Mouse (Mus musculus) right cerebral cortex, adult 18-20 months (tissue): ENCODE measurements around the gene Mast4.

ENCODE experiments used
- DNase-seq: peaks from one replicate; pipeline ENCODE4 v3.0.0; 2022; ENCODE audit warnings: mixed read lengths

The Mast4 gene

GRCm38 (mm10) chr13:102852865-102853264 lies 481.4 kb downstream of the Mast4 start:
- DNase-seq: no peak

GRCm38 (mm10) chr13:102851253-102851652 lies 483.0 kb downstream of the Mast4 start:
- DNase-seq: no peak

DNA sequence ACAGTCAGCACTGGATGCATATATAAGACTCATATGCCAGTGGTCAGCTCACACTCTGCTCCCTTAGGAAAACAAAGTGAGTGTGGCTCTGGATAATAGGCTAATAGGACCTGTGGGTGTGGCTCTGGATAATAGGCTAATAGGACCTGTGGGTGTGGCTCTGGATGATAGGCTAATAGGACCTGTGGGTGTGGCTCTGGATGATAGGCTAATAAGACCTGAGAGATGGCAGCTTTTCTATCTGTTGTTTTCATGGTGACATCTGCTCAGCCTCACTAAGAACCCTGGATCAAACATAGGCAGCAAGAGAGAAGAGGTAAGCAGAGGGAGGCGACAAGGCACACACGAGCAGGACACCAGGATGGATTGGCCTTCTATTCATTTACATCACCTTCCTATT lies 483.7 kb downstream of the Mast4 start:
- no peak for DNase-seq

DNA sequence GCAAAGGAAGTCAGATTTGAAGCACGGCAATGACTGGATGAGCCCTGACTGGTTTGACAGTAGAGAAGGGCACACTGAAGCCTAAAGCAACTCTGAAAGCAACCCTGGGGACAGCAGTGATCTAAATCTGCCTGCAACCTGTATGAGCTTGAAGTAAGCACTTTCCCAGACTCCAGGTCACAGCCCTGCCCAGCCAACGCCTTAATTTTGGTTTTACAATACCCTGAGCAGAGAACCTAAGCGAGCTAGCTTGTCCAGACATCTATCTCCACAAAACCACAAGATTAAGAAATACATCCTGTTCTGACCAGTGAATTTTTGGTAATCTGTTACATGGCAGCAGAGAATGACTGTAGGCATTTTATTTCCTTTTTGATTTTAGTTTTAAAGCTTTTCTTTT lies 485.2 kb downstream of the Mast4 start:
- DNase-seq: no peak

DNA sequence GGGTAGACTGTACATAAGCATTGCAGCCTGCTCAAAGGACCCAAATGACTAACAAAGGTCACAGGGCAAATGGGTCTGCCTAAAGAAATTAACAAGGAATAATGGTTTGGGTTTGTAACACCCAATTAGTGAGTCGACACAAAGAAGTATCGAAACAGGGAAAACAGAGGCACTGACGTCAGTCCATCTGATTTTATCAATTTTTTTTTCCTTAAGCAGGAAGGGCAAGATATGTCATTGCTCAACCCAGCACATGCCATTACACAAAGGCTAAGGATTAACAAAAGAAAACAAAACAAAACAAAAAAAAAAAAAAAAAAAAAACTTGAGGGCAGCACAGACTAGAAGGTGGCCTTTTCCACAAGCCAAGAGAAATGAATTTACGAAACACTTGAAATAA lies 487.8 kb downstream of the Mast4 start:
- DNase-seq: no peak

DNA sequence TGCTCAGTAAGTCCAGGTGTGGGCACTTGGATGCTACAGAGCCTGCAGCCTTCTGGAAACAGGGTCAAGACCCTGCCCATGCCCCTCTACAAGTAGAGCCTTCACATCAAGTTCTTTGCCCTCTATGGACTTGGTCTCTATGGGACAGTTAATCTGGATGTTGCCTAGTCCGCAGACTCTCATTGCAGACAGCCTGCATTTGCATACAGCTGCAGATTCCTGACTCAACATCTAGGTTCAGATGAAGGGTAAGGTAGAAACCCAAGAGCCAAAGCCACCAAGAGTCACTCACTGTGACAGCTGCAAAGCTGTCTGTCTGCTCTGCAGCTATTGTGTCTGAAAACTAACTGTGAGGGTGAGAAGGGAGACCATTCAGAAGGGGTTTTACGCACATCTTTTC lies 491.6 kb downstream of the Mast4 start:
- no peak for DNase-seq

GRCm38 (mm10) chr13:102842237-102842636 lies 492.1 kb downstream of the Mast4 start:
- DNase-seq: no peak

- DNase-seq: no peak
Observed at GRCm38 (mm10) chr13:102839741-102840482, 494.4 kb downstream of the Mast4 start.

GRCm38 (mm10) chr13:102837427-102837826 lies 496.9 kb downstream of the Mast4 start:
- peak; percentile 30 for DNase-seq

DNA sequence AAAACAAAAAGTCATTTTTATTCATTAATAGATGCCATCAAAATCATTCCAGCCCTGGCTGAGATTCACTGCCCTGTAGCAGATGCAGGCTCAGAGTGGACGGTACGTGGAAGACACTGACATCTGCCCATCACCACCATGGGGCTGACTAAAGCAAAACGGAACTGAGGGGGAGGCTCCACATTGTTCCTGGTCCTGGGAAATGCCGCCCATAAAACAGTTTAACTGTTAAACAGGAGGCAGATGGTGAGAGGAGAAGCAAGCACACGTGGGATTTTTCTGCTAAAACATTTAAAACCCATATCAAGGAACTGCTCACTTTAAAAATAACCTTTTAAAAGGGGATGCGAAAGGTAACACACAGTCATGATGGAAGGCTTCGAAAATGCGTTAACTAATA lies 499.0 kb downstream of the Mast4 start:
- peak; percentile 27 for DNase-seq

DNA sequence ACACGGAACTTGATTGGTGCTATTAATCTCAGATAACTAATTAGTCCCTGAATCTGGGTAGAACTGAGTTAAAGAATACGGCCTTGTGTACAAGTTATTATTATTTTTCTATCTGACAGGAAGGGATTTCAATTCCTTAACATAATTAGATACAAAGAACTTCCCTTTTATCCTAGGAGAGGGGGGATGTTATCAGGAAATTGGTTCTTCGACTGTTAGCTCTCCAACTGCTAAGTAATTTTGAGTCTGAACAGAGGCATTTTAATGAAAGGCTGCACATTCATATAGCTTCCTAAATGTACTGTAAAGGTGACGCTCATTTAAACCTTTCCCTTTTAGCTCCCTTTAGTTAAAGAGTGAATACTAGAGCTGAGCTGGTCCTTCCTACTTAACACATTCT lies 516.0 kb downstream of the Mast4 start:
- no peak for DNase-seq

GRCm38 (mm10) chr13:102816689-102817088 lies 517.6 kb downstream of the Mast4 start:
- DNase-seq: no peak

DNA sequence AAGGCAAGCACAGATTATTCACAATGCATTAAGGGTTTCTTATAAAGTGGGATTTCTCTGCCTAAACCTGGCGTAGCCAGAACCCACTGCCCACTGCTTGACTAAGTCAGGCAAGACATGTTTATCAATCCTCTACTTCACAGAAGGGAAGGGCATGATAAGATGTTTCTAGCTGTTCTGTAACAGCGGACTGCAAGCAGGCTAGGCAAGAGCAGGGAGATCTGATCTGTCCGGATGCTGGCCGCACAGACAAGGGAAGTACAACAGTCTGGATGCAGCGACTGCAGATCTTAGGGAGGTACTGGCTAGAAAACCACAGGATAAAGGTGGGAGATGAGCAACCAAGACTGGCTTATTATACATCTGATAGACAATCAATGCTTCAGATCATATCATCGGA lies 519.1 kb downstream of the Mast4 start:
- no peak for DNase-seq

DNA sequence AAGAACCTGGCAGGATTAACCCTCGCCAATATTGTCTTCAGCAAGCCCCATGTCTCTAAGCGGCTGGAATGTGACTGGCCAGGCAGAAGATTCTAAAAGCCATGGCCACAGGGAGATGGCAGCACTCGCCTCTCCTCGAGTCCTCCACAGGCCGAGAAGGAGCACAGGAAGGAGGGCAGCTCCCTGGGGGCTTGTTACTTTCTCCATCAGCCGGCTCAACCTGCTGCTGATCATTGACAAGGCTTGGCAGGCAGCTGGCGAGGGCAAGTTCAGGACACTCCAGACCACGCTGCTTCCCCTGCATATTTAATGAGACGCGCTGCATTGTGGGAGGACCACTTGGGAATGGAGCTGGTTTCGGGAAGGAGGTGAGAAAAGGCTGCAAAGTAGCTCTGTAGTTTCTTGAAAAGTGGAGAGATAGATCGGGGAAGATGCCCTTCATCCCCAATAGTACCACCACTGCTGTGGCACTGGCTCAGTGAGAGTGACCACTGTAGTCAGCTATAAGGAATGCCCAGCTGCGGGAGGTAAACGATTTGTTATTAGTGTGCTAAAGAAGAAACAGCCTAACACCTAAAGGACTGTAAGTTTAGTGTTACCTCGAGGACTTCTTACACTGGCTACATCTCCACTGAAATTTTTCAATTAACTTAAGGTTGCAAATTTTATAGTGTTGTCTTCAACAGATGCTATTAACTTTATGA lies 523.0 kb downstream of the Mast4 start:
- peak; percentile 46 for DNase-seq

GRCm38 (mm10) chr13:102806652-102807051 lies 527.6 kb downstream of the Mast4 start:
- no peak for DNase-seq

GRCm38 (mm10) chr13:102805190-102805589 lies 529.1 kb downstream of the Mast4 start:
- DNase-seq: no peak

DNA sequence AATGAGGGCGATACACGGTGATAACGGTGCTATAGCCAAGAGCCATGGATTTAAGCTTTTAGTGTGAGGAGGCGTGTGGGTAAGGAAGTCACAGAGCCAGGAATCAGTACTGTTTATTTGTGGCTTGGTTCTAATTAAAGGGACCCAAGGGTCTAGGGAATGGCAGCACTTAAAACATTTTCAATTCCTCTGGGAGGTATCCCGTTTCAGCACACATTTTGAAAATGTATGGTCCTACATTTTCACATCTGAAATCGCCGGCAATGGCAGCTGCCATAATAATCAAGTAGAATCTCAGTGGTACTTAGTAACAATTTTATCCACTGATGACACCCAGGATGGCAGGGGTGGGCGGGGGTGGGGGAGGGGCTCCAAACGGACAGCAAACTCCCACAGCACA lies 531.1 kb downstream of the Mast4 start:
- no peak for DNase-seq

DNA sequence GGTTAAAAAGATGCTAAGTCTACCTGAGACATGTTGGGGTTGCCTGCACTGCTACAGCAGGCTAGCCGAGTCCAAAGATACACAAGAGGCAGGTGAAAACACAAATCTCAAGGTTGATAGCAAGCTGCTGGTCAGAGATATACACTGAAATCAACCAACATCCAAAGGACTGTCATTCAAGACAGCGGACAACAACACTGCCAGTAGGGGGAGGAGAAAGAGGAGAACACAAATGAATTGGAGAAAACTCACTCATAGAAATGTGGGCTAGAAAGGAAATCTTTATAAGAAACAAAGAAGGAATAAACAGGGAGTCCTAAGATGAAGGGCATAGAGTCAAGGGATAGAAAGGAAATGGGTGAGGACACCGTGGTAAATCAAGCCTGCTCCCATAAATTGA lies 542.1 kb downstream of the Mast4 start:
- no peak for DNase-seq

GRCm38 (mm10) chr13:102790601-102791155 lies 543.6 kb downstream of the Mast4 start:
- DNase-seq: no peak

DNA sequence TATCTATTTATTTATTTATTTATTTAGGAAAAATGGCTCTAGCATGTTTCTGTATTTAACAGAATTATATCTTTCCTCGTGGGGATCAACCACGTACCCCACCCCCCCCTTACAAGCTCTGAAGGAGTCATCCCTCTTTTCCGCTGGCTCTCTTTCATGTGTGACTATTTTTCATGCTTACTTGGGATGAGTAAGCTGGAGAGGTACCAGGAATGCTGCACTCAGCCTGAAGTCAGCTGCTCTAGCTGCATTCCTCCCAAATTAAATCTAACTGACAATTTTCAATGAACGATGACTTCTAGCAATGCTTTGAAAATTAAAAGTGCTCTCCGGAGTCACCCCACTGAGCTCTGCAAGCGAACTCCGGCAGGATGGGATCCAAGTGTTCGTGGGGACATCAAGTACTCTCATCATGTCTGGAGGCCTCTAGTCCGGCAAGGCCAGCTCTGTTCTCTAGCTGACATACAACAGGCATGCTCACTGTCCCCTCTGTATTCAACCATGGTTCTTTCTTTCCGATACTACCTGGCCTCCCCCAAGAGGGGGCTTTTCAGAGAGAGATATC lies 547.5 kb downstream of the Mast4 start:
- no peak for DNase-seq

DNA sequence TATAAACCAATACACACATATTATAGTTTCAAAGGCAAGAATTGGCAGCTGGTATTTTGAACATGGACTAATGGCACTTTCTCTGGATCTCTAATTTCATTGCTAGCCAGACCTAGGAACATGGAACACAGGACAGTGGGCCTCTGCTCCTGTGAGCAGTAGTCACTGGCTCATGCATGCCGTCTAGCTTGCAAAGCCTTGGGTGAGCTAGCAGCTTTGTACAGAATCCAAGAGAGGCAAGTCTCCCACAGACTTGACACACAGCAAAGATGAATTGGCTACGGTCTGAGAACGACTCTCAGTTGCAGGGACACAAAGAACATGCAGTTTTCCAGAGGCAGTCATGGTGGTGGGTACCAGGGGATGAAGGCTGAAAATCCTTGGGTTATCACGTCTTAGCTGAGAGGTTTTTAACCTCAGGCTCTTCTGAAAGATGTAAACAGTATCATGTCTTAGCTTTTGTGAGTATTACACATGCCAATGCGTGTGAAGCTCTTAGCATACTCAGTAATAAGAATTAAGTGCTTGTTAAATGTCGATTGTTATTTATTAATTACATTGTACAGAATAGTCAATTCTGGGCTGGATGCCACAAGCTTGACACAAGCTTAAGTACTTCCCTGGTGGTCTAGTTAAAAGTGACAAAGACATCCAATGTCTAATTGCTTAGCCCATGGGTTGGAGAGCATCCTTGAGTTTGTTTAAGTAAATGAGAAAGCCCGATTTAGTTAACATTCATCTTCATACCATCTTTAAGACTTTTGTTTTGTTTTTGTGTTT lies 550.6 kb downstream of the Mast4 start:
- no peak for DNase-seq

- DNase-seq: no peak
Observed at GRCm38 (mm10) chr13:102779275-102779674, 555.0 kb downstream of the Mast4 start.

DNA sequence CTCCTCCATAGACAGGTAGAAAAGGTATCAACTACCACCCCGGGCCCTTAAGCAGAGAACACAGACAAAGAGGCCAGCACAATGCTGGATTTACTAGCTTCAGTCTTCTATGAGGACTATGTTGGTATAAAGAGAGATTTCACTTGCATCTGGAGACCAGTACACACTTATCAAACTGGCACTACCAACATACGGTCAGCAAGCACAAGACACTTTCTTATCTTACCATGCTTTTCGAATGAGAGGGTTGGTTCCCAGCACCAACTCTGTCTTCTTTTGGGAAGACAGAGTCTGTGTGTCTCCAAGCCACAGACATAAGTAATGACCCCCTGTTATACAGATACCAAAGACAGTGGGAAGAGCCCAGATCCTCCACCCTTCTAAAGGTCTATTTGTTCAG lies 555.4 kb downstream of the Mast4 start:
- no peak for DNase-seq
